Mouse (Mus musculus) bone marrow macrophage, adult 2 months (primary cell): ENCODE data around the gene Ubqln4. TPM values are rescaled to one million over a fixed set of nuclear protein-coding genes. Genes with fewer than 3 reads are reported as not detected.

Experiments
- H3K27ac ChIP-seq: 2 replicates; pipeline ENCODE4 v1.5.1; 2012; ENCODE audit warnings: low read depth, low read length; ENCODE audit not compliant: insufficient read depth
- H3K4me1 ChIP-seq: 2 replicates; pipeline ENCODE4 v1.6.1; 2012; ENCODE audit warnings: low read length; ENCODE audit not compliant: control insufficient read depth, insufficient read depth
- H3K4me3 ChIP-seq: 2 replicates; pipeline ENCODE4 v1.5.1; 2012; ENCODE audit warnings: mild to moderate bottlenecking, low read length, moderate library complexity; ENCODE audit not compliant: insufficient read depth
- CTCF ChIP-seq: IDR thresholded peaks from 2 replicates; pipeline ENCODE4 v1.5.1; 2012; ENCODE audit warnings: low read depth, mild to moderate bottlenecking, low read length, moderate library complexity
- POLR2A ChIP-seq: IDR thresholded peaks from 2 replicates; pipeline ENCODE4 v1.6.1; 2012; ENCODE audit warnings: mild to moderate bottlenecking, low read depth, low read length, borderline replicate concordance
- polyA plus RNA-seq: library from polyadenylated mRNA; stranded (reverse); fragments of >200 nt; gene quantifications from 2 replicates; pipeline ENCODE4 v1.2.4, GENCODE M21; 2012; ENCODE audit not compliant: missing spikeins, insufficient read depth, insufficient read length

The Ubqln4 gene
- polyA plus RNA-seq, 1 experiment = 25.8 TPM

GRCm38 (mm10) chr3:88523027-88523426 lies 30.5 kb upstream of the Ubqln4 start:
- no peak for TF ChIP-seq CTCF
- no peak for TF ChIP-seq POLR2A
- Histone ChIP-seq H3K4me3 (no peak overlapping the region), H3K27ac (no peak overlapping the region), H3K4me1 (peaks cover 12% of the 10 kb centered on the region)

DNA sequence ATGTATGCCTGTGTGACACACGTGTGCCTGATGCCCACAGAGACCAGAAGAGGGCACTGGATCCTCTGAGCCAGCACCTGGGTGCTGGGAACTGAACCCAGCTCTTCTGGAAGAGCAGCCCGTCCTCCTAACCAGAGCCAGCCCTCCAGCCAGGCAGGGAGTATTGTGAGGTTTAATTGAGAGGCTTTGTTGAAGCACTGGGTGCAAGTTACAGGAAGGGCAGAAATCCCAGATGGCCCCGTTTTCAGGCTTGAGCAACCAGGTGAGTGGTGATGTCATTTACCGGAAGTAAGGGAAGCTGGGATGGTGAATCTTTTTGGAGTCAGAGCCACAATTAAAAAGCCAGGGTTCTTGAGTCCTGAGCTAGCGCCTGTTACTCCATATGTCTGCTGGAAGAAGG lies 28.5 kb upstream of the Ubqln4 start:
- Histone ChIP-seq H3K27ac (no peak overlapping the region), H3K4me3 (no peak overlapping the region), H3K4me1 (peaks cover 12% of the 10 kb centered on the region)
- TF ChIP-seq POLR2A = no peak
- no peak for TF ChIP-seq CTCF

- Histone ChIP-seq H3K4me1 (peaks cover 13% of the 10 kb centered on the region), H3K4me3 (no peak overlapping the region), H3K27ac (no peak overlapping the region)
- TF ChIP-seq POLR2A = no peak
- peak; percentile 96 for TF ChIP-seq CTCF
These were observed 27.1 kb upstream of the Ubqln4 start for GRCm38 (mm10) chr3:88526157-88527131.

DNA sequence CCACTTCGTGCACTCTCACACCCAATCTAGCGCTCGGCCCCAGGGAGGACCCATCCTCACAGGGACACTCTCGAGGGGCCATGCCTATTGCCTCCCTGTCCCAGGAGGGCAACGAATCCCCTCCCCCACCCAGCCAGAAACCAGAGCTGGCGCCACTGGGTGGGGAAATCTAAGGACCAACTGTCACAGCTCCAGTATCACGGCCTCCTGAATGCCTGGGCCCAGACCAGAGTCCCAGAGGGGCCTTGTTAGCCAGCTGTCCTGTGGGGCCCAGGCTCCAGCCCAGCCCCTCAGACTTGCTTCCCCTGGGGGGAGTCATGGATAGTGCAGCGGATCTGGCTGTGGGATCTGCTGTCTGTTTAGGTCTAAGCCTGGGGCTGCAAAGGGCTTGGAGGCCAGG lies 26.0 kb upstream of the Ubqln4 start:
- H3K4me1 ChIP-seq = peaks cover 9% of the 10 kb centered on the region
- H3K4me3 ChIP-seq = no peak overlapping the region
- TF ChIP-seq POLR2A (no peak), CTCF (no peak)
- H3K27ac ChIP-seq = no peak overlapping the region

GRCm38 (mm10) chr3:88528646-88529045 lies 24.9 kb upstream of the Ubqln4 start:
- TF ChIP-seq CTCF (no peak), POLR2A (no peak)
- H3K4me1 ChIP-seq = peaks cover 9% of the 10 kb centered on the region
- no peak overlapping the region for H3K27ac ChIP-seq
- no peak overlapping the region for H3K4me3 ChIP-seq

- Histone ChIP-seq H3K4me1 (peaks cover 9% of the 10 kb centered on the region), H3K4me3 (no peak overlapping the region), H3K27ac (no peak overlapping the region)
- no peak for TF ChIP-seq CTCF
- TF ChIP-seq POLR2A = no peak
These were observed 24.2 kb upstream of the Ubqln4 start for GRCm38 (mm10) chr3:88529204-88530000.

- Histone ChIP-seq H3K27ac (no peak overlapping the region), H3K4me1 (peaks cover 9% of the 10 kb centered on the region)
- no peak for TF ChIP-seq POLR2A
These were observed 23.3 kb upstream of the Ubqln4 start for GRCm38 (mm10) chr3:88530082-88530864.

DNA sequence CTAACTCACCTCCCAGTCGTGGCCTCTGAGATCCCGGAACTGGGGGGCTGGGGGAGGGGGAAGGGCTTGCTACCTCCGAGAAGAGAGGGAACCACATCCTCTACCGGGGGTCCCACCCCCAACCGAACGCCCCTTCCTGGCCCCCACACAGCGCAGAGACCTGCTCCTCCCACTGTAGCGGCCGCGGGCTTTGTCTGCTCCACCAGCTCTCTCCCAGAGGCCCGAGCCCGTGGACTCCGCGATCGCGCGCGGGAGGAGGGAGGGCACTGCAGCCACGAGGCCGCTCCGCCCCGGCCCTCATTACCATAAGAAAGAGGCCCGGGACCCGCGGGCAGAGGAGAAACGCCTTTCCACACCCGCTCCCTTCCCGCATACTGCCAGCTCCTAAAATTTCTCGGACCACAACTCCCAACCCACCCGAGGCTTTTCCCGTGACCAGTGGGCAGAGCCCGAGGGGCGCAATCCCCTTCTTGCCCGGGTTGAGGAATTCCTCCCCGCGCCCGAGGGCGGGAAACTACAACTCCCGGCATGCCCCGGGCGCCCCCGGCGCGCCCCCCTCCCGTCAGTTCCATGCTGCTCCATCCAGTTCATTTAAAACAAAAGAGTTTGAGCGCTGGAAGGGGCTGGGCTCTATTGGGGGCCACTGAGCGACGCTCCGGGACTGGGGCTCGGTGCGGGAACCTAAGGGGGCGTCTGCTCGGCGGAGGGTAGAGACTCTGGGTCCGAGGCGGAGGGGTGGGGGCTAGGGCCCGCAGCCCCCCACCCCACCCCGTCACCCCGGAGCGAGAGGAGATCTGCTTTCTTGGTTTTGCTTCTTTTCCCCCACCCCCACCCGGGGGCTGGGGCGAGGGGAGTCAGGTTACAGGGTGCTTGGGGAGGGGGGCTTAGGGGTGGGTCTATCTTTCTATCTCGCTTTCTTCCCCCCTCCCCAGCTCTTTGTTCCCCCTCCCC lies 21.9 kb upstream of the Ubqln4 start:
- Histone ChIP-seq H3K4me3 (peak overlapping the region; percentile 89), H3K27ac (peak overlapping the region; percentile 43; the same call in 1 of the 2 replicates), H3K4me1 (peaks cover 9% of the 10 kb centered on the region)
- TF ChIP-seq CTCF = no peak
- TF ChIP-seq POLR2A = 0 out of 2 replicates have a peak, but pooled peaks have one; percentile 31

More at GRCm38 (mm10) chr3:88530082-88530864, 23.3 kb upstream of the Ubqln4 start:
- peak overlapping the region; percentile 89; the same call in 1 of the 2 replicates for H3K4me3 ChIP-seq

- peak within 1 kb of the TSS; percentile 43; the same call in 1 of the 2 replicates for H3K27ac ChIP-seq
These were observed 21.3 kb upstream of the Ubqln4 start, which contains the start of gene Mex3a for GRCm38 (mm10) chr3:88532299-88532674. Gene Mex3a, plus strand, starts transcription at chr3:88532395.

More at GRCm38 (mm10) chr3:88532299-88532674, 21.3 kb upstream of the Ubqln4 start, which contains the start of gene Mex3a:
- H3K4me3 ChIP-seq = peak within 1 kb of the TSS; percentile 89
- peaks cover 8% of the 10 kb centered on the region for H3K4me1 ChIP-seq
- TF ChIP-seq POLR2A (no peak), CTCF (no peak)
